Mouse (Mus musculus): ENCODE results near the gene Efnb3. TPM values are rescaled to one million over a fixed set of nuclear protein-coding genes. Genes with fewer than 3 reads are reported as not detected.

Efnb3 gene
- total and polyA plus RNA-seq, 3 experiments, result 0.27 to 0.68 (median 0.56) TPM

DNA sequence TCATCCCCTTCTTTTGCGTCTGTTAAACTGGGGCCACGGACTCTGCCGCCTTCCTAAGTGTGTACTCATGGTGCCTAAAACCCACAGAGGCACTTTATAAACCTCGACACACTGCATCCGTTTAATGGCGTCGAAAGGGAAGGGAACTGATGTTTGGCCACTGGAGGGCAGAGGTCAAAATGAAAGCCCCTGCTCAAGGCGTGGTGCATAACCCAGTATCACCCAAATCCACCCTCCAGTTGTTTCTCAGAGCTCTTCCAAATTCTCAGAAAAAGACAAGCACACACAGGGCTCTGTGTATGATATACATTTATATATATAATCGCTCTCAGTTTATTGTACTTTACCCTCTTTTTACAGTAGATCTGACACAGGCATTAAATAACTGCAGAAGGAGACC is 39.4 kb upstream of the Efnb3 start:
- DNase-seq (ENCODE audit: low spot score) (no peak), ATAC-seq (ENCODE audit: extremely low read depth, insufficient number of reproducible peaks, low FRiP score, poor library complexity, severe bottlenecking) (no peak)
- H3K9me3 ChIP-seq (replicated peaks), result no peaks in the 10 kb centered on the region
- peaks cover 59% of the 10 kb centered on the region for H3K4me1 ChIP-seq (ENCODE audit: insufficient read depth, low read depth, low read length)
- no peaks in the 10 kb centered on the region for H3K27me3 ChIP-seq (ENCODE audit: insufficient read depth, low read length)
- H3K4me3 ChIP-seq (ENCODE audit: low read depth, low read length), result peak overlapping the region; percentile 50; the same call in 1 of the 2 replicates
- TF ChIP-seq GATA2 (IDR thresholded peaks at IDR 0.05; ENCODE audit: borderline replicate concordance, low read depth, low read length) (no peak), GATA1 (IDR thresholded peaks at IDR 0.05; ENCODE audit: borderline replicate concordance, low read length) (no peak), POLR2AphosphoS5 (IDR thresholded peaks at IDR 0.05; ENCODE audit: insufficient replicate concordance, low read depth, low read length) (no peak), CTCF (IDR thresholded peaks at IDR 0.05; ENCODE audit: low read depth, low read length) (no peak), TAL1 (conservative IDR thresholded peaks at IDR 0.05; ENCODE audit: low read depth, low read length) (no peak)
- peaks cover 66% of the 10 kb centered on the region for H3K36me3 ChIP-seq (replicated peaks)

DNA sequence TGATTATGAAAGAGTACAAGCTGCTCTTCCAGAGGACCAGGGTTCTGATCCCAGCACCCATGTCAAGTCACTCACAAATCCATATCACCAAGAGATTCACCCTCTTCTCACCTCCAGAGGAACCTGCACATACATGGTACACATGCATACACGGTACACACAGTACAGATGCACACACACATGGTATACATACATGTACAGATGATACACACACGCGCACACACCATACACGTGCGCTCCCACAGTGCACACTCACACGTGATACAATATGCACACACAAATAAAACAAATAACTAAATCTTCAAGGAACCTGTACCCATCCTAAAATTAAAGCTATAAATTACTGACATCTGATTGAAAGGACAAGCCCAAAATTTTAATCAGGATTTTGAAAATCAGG is 34.8 kb upstream of the Efnb3 start:
- no peak for DNase-seq (ENCODE audit: low spot score)
- H3K36me3 ChIP-seq (replicated peaks), result peaks cover 66% of the 10 kb centered on the region
- no peak for ATAC-seq (ENCODE audit: extremely low read depth, insufficient number of reproducible peaks, low FRiP score, poor library complexity, severe bottlenecking)
- H3K4me1 ChIP-seq (ENCODE audit: insufficient read depth, low read depth, low read length), result peaks cover 46% of the 10 kb centered on the region
- TF ChIP-seq CTCF (IDR thresholded peaks at IDR 0.05; ENCODE audit: low read depth, low read length) (no peak), GATA1 (IDR thresholded peaks at IDR 0.05; ENCODE audit: borderline replicate concordance, low read length) (no peak)
- no peak overlapping the region for H3K4me3 ChIP-seq (ENCODE audit: low read depth, low read length)
- no peaks in the 10 kb centered on the region for H3K27me3 ChIP-seq (ENCODE audit: insufficient read depth, low read length)
- no peaks in the 10 kb centered on the region for H3K9me3 ChIP-seq (replicated peaks)

DNA sequence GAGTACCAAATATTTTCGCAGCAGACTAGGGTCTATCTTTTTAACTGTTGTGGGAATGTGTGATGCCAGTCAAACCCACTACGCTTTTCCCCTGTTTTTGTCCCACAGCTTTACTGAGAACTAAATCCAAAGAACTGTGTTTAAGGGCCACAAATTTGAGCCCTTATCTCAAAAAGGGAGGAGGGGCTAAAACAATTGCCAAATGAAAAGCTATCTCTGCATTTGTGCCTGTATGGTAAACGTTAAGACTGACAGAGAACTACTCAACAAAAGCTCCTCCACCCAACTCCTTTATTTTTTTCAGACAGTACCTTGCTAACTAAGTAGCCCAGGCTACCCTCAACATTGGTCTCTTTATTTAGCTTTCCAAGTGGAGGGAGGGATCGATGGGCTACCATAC is 32.8 kb upstream of the Efnb3 start:
- ATAC-seq (ENCODE audit: extremely low read depth, insufficient number of reproducible peaks, low FRiP score, poor library complexity, severe bottlenecking), result no peak
- peaks cover 78% of the 10 kb centered on the region for H3K36me3 ChIP-seq (replicated peaks)
- no peaks in the 10 kb centered on the region for H3K27me3 ChIP-seq (ENCODE audit: insufficient read depth, low read length)
- no peak overlapping the region for H3K4me3 ChIP-seq (ENCODE audit: low read depth, low read length)
- peaks cover 53% of the 10 kb centered on the region for H3K4me1 ChIP-seq (ENCODE audit: insufficient read depth, low read depth, low read length)
- DNase-seq (ENCODE audit: low spot score), result no peak
- no peaks in the 10 kb centered on the region for H3K9me3 ChIP-seq (replicated peaks)
- TF ChIP-seq TAL1 (conservative IDR thresholded peaks at IDR 0.05; ENCODE audit: low read depth, low read length), result no peak
- TF ChIP-seq CTCF (IDR thresholded peaks at IDR 0.05; ENCODE audit: low read depth, low read length), result no peak
- TF ChIP-seq GATA2 (IDR thresholded peaks at IDR 0.05; ENCODE audit: borderline replicate concordance, low read depth, low read length), result no peak
- no peak for TF ChIP-seq POLR2AphosphoS5 (IDR thresholded peaks at IDR 0.05; ENCODE audit: insufficient replicate concordance, low read depth, low read length)
- TF ChIP-seq GATA1 (IDR thresholded peaks at IDR 0.05; ENCODE audit: borderline replicate concordance, low read length), result no peak

DNA sequence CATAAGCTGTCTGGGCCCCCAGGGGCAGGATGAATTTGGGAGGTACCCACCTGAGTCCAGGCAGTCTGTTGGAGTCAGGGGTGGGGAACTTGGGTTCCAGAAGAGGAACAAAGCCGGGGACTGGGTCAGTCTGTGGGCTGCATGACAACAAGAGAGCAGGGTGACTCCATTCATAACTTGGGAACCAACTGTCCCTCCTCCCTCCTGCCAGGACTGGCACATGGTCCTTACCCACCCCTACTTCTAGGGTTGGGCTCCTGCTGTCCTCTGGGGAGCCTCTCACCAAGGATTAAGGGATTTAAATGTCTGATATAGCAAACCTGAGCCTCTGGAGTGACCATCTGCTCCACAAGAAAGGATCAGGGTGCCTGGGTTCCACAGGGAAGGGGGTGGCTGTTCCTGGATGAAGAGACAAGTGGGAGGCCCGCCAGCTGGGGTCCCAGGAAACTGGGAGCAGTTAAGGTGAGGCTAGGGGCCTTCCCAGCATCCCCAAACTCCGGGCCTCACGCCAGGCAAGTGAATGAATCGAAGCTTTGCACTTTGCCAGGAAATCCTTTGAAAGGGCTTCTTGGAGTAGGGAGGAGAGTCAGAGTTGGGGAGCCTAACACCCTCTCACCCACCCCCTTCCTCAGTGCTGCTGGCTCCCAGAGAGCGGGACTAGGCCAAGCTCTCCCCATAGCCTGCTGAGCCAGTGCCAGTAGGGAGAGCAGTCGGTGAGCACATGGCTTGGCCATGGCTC is 32.1 kb upstream of the Efnb3 start:
- Histone ChIP-seq H3K4me1 (ENCODE audit: insufficient read depth, low read depth, low read length) (peaks cover 60% of the 10 kb centered on the region), H3K36me3 (replicated peaks) (peaks cover 80% of the 10 kb centered on the region), H3K27me3 (ENCODE audit: insufficient read depth, low read length) (no peaks in the 10 kb centered on the region), H3K9me3 (replicated peaks) (no peaks in the 10 kb centered on the region), H3K4me3 (ENCODE audit: low read depth, low read length) (no peak overlapping the region)
- ATAC-seq (ENCODE audit: extremely low read depth, insufficient number of reproducible peaks, low FRiP score, poor library complexity, severe bottlenecking) (no peak), DNase-seq (ENCODE audit: low spot score) (no peak)
- no peak for TF ChIP-seq GATA1 (IDR thresholded peaks at IDR 0.05; ENCODE audit: borderline replicate concordance, low read length)
- no peak for TF ChIP-seq GATA2 (IDR thresholded peaks at IDR 0.05; ENCODE audit: borderline replicate concordance, low read depth, low read length)
- TF ChIP-seq CTCF (IDR thresholded peaks at IDR 0.05; ENCODE audit: low read depth, low read length), result no peak
- no peak for TF ChIP-seq TAL1 (conservative IDR thresholded peaks at IDR 0.05; ENCODE audit: low read depth, low read length)
- TF ChIP-seq POLR2AphosphoS5 (IDR thresholded peaks at IDR 0.05; ENCODE audit: insufficient replicate concordance, low read depth, low read length), result no peak

DNA sequence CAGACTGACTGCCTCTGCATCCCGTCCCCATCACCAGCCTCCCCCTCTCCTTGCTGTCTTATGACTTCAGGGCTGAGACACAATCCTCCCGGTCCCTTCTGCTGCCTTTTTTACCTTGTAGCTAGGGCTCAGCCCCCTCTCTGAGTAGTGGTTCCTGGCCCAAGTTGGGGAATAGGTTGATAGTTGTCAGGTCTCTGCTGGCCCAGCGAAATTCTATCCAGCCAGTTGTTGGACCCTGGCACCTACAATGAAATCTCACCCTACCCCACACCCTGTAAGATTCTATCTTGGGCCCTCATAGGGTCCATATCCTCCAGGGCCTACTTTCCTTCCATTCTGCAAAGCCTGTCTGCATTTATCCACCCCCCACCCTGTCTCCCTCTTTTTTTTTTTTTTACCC is 31.4 kb upstream of the Efnb3 start:
- no peaks in the 10 kb centered on the region for H3K27me3 ChIP-seq (ENCODE audit: insufficient read depth, low read length)
- no peak for TF ChIP-seq GATA1 (IDR thresholded peaks at IDR 0.05; ENCODE audit: borderline replicate concordance, low read length)
- no peak for TF ChIP-seq POLR2AphosphoS5 (IDR thresholded peaks at IDR 0.05; ENCODE audit: insufficient replicate concordance, low read depth, low read length)
- no peak for TF ChIP-seq TAL1 (conservative IDR thresholded peaks at IDR 0.05; ENCODE audit: low read depth, low read length)
- TF ChIP-seq GATA2 (IDR thresholded peaks at IDR 0.05; ENCODE audit: borderline replicate concordance, low read depth, low read length), result no peak
- TF ChIP-seq CTCF (IDR thresholded peaks at IDR 0.05; ENCODE audit: low read depth, low read length), result no peak
- H3K9me3 ChIP-seq (replicated peaks), result no peaks in the 10 kb centered on the region
- H3K4me1 ChIP-seq (ENCODE audit: insufficient read depth, low read depth, low read length), result peaks cover 67% of the 10 kb centered on the region
- ATAC-seq (ENCODE audit: extremely low read depth, insufficient number of reproducible peaks, low FRiP score, poor library complexity, severe bottlenecking) (no peak), DNase-seq (ENCODE audit: low spot score) (no peak)
- peaks cover 86% of the 10 kb centered on the region for H3K36me3 ChIP-seq (replicated peaks)
- no peak overlapping the region for H3K4me3 ChIP-seq (ENCODE audit: low read depth, low read length)

DNA sequence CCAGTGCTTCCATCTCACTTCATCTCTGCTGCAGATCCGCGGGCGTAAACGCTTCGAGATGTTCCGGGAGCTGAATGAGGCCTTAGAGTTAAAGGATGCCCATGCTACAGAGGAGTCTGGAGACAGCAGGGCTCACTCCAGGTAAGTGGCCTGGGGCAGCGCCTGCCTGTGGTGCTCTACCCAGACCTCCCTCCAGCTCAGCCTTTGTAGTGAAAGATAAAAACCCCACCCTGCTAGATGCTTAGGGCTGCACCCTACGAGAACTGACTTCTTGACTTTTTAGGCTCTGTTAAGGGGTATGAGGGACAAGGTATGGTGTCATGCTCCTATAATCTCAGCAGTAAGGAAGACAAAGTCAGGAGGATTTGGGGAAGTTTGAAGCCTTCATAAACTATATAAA is 30.6 kb upstream of the Efnb3 start:
- Histone ChIP-seq H3K27me3 (ENCODE audit: insufficient read depth, low read length) (no peaks in the 10 kb centered on the region), H3K9me3 (replicated peaks) (no peaks in the 10 kb centered on the region), H3K4me1 (ENCODE audit: insufficient read depth, low read depth, low read length) (peaks cover 75% of the 10 kb centered on the region), H3K36me3 (replicated peaks) (peaks cover 89% of the 10 kb centered on the region), H3K4me3 (ENCODE audit: low read depth, low read length) (no peak overlapping the region)
- TF ChIP-seq TAL1 (conservative IDR thresholded peaks at IDR 0.05; ENCODE audit: low read depth, low read length) (no peak), GATA2 (IDR thresholded peaks at IDR 0.05; ENCODE audit: borderline replicate concordance, low read depth, low read length) (no peak), CTCF (IDR thresholded peaks at IDR 0.05; ENCODE audit: low read depth, low read length) (no peak)
- ATAC-seq (ENCODE audit: extremely low read depth, insufficient number of reproducible peaks, low FRiP score, poor library complexity, severe bottlenecking) (no peak), DNase-seq (ENCODE audit: low spot score) (no peak)
